Mouse (Mus musculus): ENCODE data around the gene Chmp2a. TPM values are rescaled to one million over a fixed set of nuclear protein-coding genes. Genes with fewer than 3 reads are reported as not detected.

The Chmp2a gene
- total RNA-seq, 2 experiments from 2014 or later: 76.2 to 106 TPM

DNA sequence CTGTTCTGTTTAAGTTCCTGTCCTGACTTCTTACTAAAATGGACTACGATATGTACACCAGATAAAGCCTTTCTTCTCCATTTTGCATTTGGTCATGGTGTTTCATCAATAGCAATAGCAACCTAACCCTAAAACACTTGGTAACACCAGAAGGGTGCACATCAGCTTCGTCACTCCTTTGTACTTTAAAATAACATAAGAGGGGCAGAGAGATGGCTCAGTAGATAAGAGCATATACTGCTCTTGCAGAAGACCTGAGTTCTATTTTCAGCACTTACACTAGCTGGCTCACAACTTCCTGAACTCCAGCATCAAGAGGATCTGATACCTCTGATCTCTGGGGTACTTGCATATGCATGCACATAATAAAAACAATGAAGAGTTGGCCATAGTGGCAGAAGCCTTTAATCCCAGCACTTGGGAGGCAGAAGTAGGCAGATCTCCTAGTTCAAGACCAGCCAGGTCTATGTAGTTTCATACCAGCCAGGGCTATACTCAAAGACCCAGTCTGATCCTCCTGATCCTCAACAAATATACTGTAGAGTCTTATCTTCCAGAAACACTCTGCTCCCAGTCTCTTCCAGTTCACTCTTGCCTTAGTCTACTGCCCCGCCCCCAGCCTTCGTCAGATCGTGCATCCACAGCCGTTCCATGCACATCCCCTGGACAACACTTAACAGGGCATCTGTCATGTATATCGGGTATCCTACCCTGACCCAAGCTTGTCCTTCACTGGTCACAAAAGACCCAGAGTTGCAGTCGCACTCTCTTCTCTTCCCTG lies 47.0 kb downstream of the Chmp2a start:
- intact Hi-C loops (cut with DNase I): no loop called here
- TF ChIP-seq CTCF (IDR thresholded peaks at IDR 0.05): no peak
- no peak for DNase-seq
- no peak overlapping the region for H3K27ac ChIP-seq
- no peak overlapping the region for H3K4me3 ChIP-seq

DNA sequence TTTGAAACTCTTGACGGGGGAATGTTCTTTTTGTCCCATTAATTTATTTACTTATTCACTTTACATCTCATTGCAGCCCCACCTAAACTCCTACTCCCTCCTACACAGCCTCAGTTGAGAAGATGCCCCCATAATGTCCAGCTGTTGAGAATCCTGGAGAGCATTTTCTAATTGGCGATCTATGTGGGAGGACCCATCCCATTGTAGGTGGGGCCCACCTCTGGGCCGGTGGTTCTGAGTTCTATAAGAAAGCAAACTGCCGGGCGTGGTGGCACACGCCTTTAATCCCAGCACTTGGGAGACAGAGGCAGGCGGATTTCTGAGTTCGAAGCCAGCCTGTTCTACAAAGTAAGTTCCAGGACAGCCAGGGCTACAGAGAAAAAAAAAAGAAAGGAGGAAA lies 47.7 kb downstream of the Chmp2a start:
- Histone ChIP-seq H3K4me3 (no peak overlapping the region), H3K27ac (no peak overlapping the region)
- no peak for DNase-seq
- TF ChIP-seq CTCF (IDR thresholded peaks at IDR 0.05): no peak
- intact Hi-C loops (cut with DNase I): no loop called here

DNA sequence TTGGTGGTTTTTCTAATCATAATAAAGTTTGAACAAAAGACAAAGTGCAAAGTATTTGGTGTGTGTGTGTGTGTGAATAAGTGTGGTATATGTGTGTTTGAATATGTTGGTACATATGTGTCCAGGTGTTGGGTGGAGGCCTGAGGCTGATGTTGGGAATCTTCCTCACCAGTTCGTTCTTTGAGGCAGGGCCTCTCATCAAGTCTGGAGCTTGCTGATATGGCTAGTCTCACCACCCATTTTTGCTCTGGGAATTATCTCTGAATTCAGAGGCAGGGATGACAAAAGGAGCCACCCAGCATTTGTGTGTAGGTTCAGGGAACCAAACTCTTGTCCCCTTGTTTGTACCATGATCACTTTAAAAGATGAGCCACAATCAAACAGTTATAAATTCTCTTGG lies 48.9 kb downstream of the Chmp2a start:
- no peak for TF ChIP-seq CTCF (IDR thresholded peaks at IDR 0.05)
- intact Hi-C loops (cut with DNase I): no loop called here
- Histone ChIP-seq H3K27ac (no peak overlapping the region), H3K4me3 (no peak overlapping the region)
- DNase-seq: no peak

Other genes with a start within 250 kb of the Chmp2a start
- gene Zscan18, start 231.2 kb downstream of the Chmp2a start, total RNA-seq (2021): under 1 TPM; 0.53 to 0.61 TPM
- 1 to 10 TPM; 3.7 to 5.6 TPM for gene Zfp329, start 215.9 kb downstream of the Chmp2a start, total RNA-seq (2021)
- 10 to 100 TPM; 11.4 to 13.2 TPM for gene Zfp110, start 200.0 kb downstream of the Chmp2a start, total RNA-seq (2021)
- gene Zfp128, start 153.6 kb downstream of the Chmp2a start, total RNA-seq (2021): 1 to 10 TPM; 2.2 to 2.3 TPM
- gene Zscan22, start 137.0 kb downstream of the Chmp2a start, total RNA-seq (2021): 1 to 10 TPM; 3.7 to 4.4 TPM
- gene Rps5, start 112.5 kb downstream of the Chmp2a start, total RNA-seq (2021): 100 to 1,000 TPM; 574 to 617 TPM
- gene Rnf225, start 107.4 kb downstream of the Chmp2a start, total RNA-seq (2021): under 1 TPM; 0.31 to 0.81 TPM
- gene Zfp324, start 69.0 kb downstream of the Chmp2a start, total RNA-seq (2021): 1 to 10 TPM; 1.5 to 2.0 TPM
- 1 to 10 TPM; 2.7 TPM for gene Zfp446, start 57.0 kb downstream of the Chmp2a start, total RNA-seq (2021)
- gene Slc27a5, start 36.6 kb downstream of the Chmp2a start, total RNA-seq (2021): under 1 TPM in 1 of 2 experiments, not detected in 1; 0.42 TPM
- 10 to 100 TPM; 71.3 to 71.5 TPM for gene Trim28, start 35.7 kb downstream of the Chmp2a start, total RNA-seq (2021)
- 1 to 10 TPM; 3.3 to 4.4 TPM for gene Zbtb45, start 24.8 kb downstream of the Chmp2a start, total RNA-seq (2021)
- gene Ube2m, start 3.5 kb upstream of the Chmp2a start, total RNA-seq (2021): 100 to 1,000 TPM; 136 to 146 TPM
- under 1 TPM; 0.51 to 0.92 TPM for gene Mzf1, start 20.0 kb upstream of the Chmp2a start, total RNA-seq (2021)
- gene Vmn1r85, start 60.4 kb upstream of the Chmp2a start, total RNA-seq (2021): not detected
- not detected for gene Vmn1r86, start 85.1 kb upstream of the Chmp2a start, total RNA-seq (2021)
- not detected for gene Vmn1r87, start 105.3 kb upstream of the Chmp2a start, total RNA-seq (2021)
- under 1 TPM; 0.05 to 0.11 TPM for gene Vmn1r88, start 124.8 kb upstream of the Chmp2a start, total RNA-seq (2021)
- not detected for gene Vmn1r89, start 178.2 kb upstream of the Chmp2a start, total RNA-seq (2021)
- gene Lig1, start 242.5 kb upstream of the Chmp2a start, total RNA-seq (2021): 1 to 10 TPM; 1.1 to 1.4 TPM
- 10 to 100 TPM; 12.6 to 14.5 TPM for gene Zswim9, start 243.9 kb upstream of the Chmp2a start, total RNA-seq (2021)

Data from gastrocnemius, adult 2 months (tissue).